Mouse (Mus musculus) limb, embryonic 11.5 days (tissue): ENCODE results near the gene Maged2. TPM values are rescaled to one million over a fixed set of nuclear protein-coding genes. Genes with fewer than 3 reads are reported as not detected.
"Not testable (repeated sequence)": the region's sequence is repeated elsewhere in the genome, so short reads cannot be mapped to it uniquely, and the experiment has no call there.

ENCODE experiments used
- ATAC-seq: fragments of 200-750 bp; cut with Nextera tagmentation; 2 replicates; pipeline ENCODE4 v1.8.0; 2017; ENCODE audit warnings: low read depth; ENCODE audit not compliant: insufficient number of reproducible peaks, low FRiP score, low TSS enrichment
- DNase-seq: peaks from one replicate; pipeline ENCODE4 v3.0.0-alpha.2; 2015; ENCODE audit warnings: low spot score
- H3K27ac ChIP-seq: fragments of 300-500 bp; sonication (generic); replicated peaks from 2 replicates; pipeline ENCODE4 v1.5.1; 2014; ENCODE audit warnings: low read depth, mild to moderate bottlenecking, low read length
- H3K27me3 ChIP-seq: fragments of 300-500 bp; sonication (generic); 2 replicates; pipeline ENCODE4 v1.6.1; 2014; ENCODE audit warnings: mild to moderate bottlenecking, low read length, mixed read lengths; ENCODE audit not compliant: control insufficient read depth, insufficient read depth
- H3K36me3 ChIP-seq: fragments of 300-500 bp; sonication (generic); 2 replicates; pipeline ENCODE4 v1.6.1; 2014; ENCODE audit warnings: mild to moderate bottlenecking, low read length, moderate library complexity, mixed read lengths; ENCODE audit not compliant: control insufficient read depth, insufficient read depth
- H3K4me1 ChIP-seq: fragments of 300-500 bp; sonication (generic); 2 replicates; pipeline ENCODE4 v1.6.1; 2014; ENCODE audit warnings: low read length, mixed read lengths; ENCODE audit not compliant: control insufficient read depth, insufficient read depth
- H3K4me2 ChIP-seq: fragments of 300-500 bp; sonication (generic); 2 replicates; pipeline ENCODE4 v1.6.1; 2014; ENCODE audit warnings: low read depth, mild to moderate bottlenecking, moderate library complexity; ENCODE audit not compliant: severe bottlenecking
- H3K4me3 ChIP-seq: fragments of 300-500 bp; sonication (generic); 2 replicates; pipeline ENCODE4 v1.5.1; 2014; ENCODE audit warnings: low read depth, low read length
- H3K9ac ChIP-seq: fragments of 300-500 bp; sonication (generic); 2 replicates; pipeline ENCODE4 v1.6.1; 2014; ENCODE audit warnings: mild to moderate bottlenecking, low read length
- H3K9me3 ChIP-seq: fragments of 300-500 bp; sonication (generic); 2 replicates; pipeline ENCODE4 v1.6.1; 2016; ENCODE audit warnings: low read length; ENCODE audit not compliant: control insufficient read depth
- whole genome bisulfite sequencing: fragments of 180-500 bp; shearing (Covaris S2); extraction: QIAGEN DNeasy Blood & Tissue Kit; methylation state at CpG from one replicate; pipeline ENCODE4 v1.1.7; 2014; 5-methylcytosine and 5-hydroxymethylcytosine counted together
- polyA plus RNA-seq: library from polyadenylated mRNA; unstranded; fragments of >200 nt; fragmentation: Nextera tagmentation; extraction: Ambion mirVana; gene quantifications from 2 replicates; pipeline ENCODE4 v1.2.1, GENCODE M21; 2014

The Maged2 gene
- polyA plus RNA-seq, 1 experiment from 2014 or later, result 494 TPM

GRCm38 (mm10) chrX:150812787-150813298 is 1.3 kb downstream of the Maged2 start:
- 16% methylated on average over 22 of the region's 24 CpGs for WGBS
- no peaks in the 10 kb centered on the region for H3K9me3 ChIP-seq
- H3K4me2 ChIP-seq, result peak overlapping the region; percentile 43
- no peaks in the 10 kb centered on the region for H3K4me1 ChIP-seq
- no peak overlapping the region for H3K27ac ChIP-seq
- H3K27me3 ChIP-seq, result no peaks in the 10 kb centered on the region
- DNase-seq (peak; percentile 87), ATAC-seq (peak; percentile 97)
- H3K36me3 ChIP-seq, result no peaks in the 10 kb centered on the region
- H3K9ac ChIP-seq, result no peak overlapping the region
- H3K4me3 ChIP-seq, result peak overlapping the region; percentile 47

- not testable (repeated sequence) for H3K4me1 ChIP-seq, ATAC-seq, H3K9me3 ChIP-seq, H3K27ac ChIP-seq, DNase-seq, H3K9ac ChIP-seq, H3K4me3 ChIP-seq, H3K27me3 ChIP-seq, H3K36me3 ChIP-seq, H3K4me2 ChIP-seq
- WGBS, result 92% methylated on average over 1 of the region's 4 CpGs
Measured at GRCm38 (mm10) chrX:150800987-150801386, 13.2 kb downstream of the Maged2 start.

GRCm38 (mm10) chrX:150798493-150799177 is 15.5 kb downstream of the Maged2 start:
- WGBS, result 88% methylated on average over 4 of the region's 10 CpGs
- not testable (repeated sequence) for H3K4me2 ChIP-seq, H3K27ac ChIP-seq, DNase-seq, H3K4me3 ChIP-seq, H3K9me3 ChIP-seq, H3K9ac ChIP-seq, H3K27me3 ChIP-seq, H3K36me3 ChIP-seq, H3K4me1 ChIP-seq
- ATAC-seq, result peak; percentile 95

Other genes with a start within 250 kb of the Maged2 start
- gene Pfkfb1, start 226.1 kb downstream of the Maged2 start, polyA plus RNA-seq, result 10.2 and 12.0 TPM in 2 replicates
- 29.6 and 30.4 TPM in 2 replicates for gene Apex2, start 224.5 kb downstream of the Maged2 start, polyA plus RNA-seq
- gene Tro, start 156.8 kb downstream of the Maged2 start, polyA plus RNA-seq, result 39.2 and 43.9 TPM in 2 replicates
- gene Gnl3l, start 203.0 kb upstream of the Maged2 start, polyA plus RNA-seq, result 29.0 and 32.8 TPM in 2 replicates
- 13.5 and 18.0 TPM in 2 replicates for gene Fgd1, start 231.8 kb upstream of the Maged2 start, polyA plus RNA-seq